In genomic region chr5:89883051-89883907, GRCm38 (mm10) we compare ENCODE assay signal across 8 mouse cellular contexts. TPM values are rescaled to one million over a fixed set of nuclear protein-coding genes. Genes with fewer than 3 reads are reported as not detected.
DNase-seq lines count a peak whose midpoint lies in the region; ATAC-seq and TF ChIP-seq lines count a peak whose summit lies in the region.

Gene Adamts3 (minus strand): TSS chr5:89883334.

- H3K27ac ChIP-seq in lung, embryonic 15.5 days: peak within 1 kb of the TSS; percentile 81
- peak within 1 kb of the TSS; percentile 76 for H3K27ac ChIP-seq in olfactory bulb, adult 2 months (ENCODE audit: insufficient read depth, low read depth, low read length)

- no peaks in the 10 kb centered on the region for H3K36me3 ChIP-seq in lung, embryonic 15.5 days

- peak; percentile 41 for ATAC-seq in Patski
- ATAC-seq in hematopoietic stem cell, adult 5-6 weeks (replicated peaks in 1 of 2; ENCODE audit: insufficient read depth in 1 of 2, low FRiP score in 2 of 2, low TSS enrichment in 1 of 2, low read depth in 1 of 2, poor library complexity in 2 of 2, severe bottlenecking in 2 of 2): peak; percentile 51 to 61
- ATAC-seq in lung, embryonic 15.5 days (ENCODE audit: borderline replicate concordance, extremely low read depth, low FRiP score, low TSS enrichment): peak; percentile 84

- H3K9ac ChIP-seq in lung, embryonic 15.5 days: peak within 1 kb of the TSS; percentile 77

- H3K27me3 ChIP-seq in Patski: peaks cover 24% of the 10 kb centered on the region
- H3K27me3 ChIP-seq in lung, embryonic 15.5 days: no peaks in the 10 kb centered on the region

- no peak; the same call in 1 of the 2 replicates for TF ChIP-seq POLR2A in olfactory bulb, adult 2 months (IDR thresholded peaks at IDR 0.05; ENCODE audit: insufficient read depth, low read depth, low read length)

- no peaks in the 10 kb centered on the region for H3K9me3 ChIP-seq in lung, embryonic 15.5 days

- no peak for DNase-seq in Patski (ENCODE audit: low read depth, low spot score)
- DNase-seq in cerebellum, adult 9-11 months: peak; percentile 28
- DNase-seq in frontal cortex, adult 2 months (ENCODE audit: extremely low spot score in 1 of 2, low spot score in 1 of 2): peak in 1 of 2 experiments; percentile 52
- peak in 1 of 2 experiments; percentile 25 for DNase-seq in layer of hippocampus, adult 8-10 months (ENCODE audit: low spot score in 2 of 2)
- peak; percentile 29 to 52 for DNase-seq in urinary bladder, adult 18-20 months (ENCODE audit: low spot score in 2 of 2)

- CTCF ChIA-PET in Patski (lab: Charles Lee): no interaction called here

- peaks cover 17% of the 10 kb centered on the region for H3K4me1 ChIP-seq in lung, embryonic 15.5 days
- H3K4me1 ChIP-seq in olfactory bulb, adult 2 months (ENCODE audit: control insufficient read depth, insufficient read depth, low read length): no peaks in the 10 kb centered on the region

- TF ChIP-seq CTCF in Patski (IDR thresholded peaks at IDR 0.05): no peak
- no peak for TF ChIP-seq CTCF in olfactory bulb, adult 2 months (IDR thresholded peaks at IDR 0.05; ENCODE audit: insufficient read depth, low read depth, low read length)

- peak within 1 kb of the TSS; percentile 100 for H3K4me2 ChIP-seq in lung, embryonic 15.5 days

- POLR2A ChIA-PET in Patski (lab: Charles Lee): no interaction called here

- under 1% methylated on average over 61 of the region's 78 CpGs for WGBS in lung, embryonic 15.5 days
- 1% methylated on average over 70 of the region's 78 CpGs for WGBS in olfactory bulb, adult 2 months

- H3K4me3 ChIP-seq in lung, embryonic 15.5 days: peak within 1 kb of the TSS; percentile 80
- peak within 1 kb of the TSS; percentile 87 for H3K4me3 ChIP-seq in olfactory bulb, adult 2 months (ENCODE audit: insufficient read depth, low read depth, low read length)

- in situ Hi-C loops in Patski (cut with MboI; ENCODE audit: low pct_unique_long_range_greater_than_20kb): no loop called here

RNA-seq across cellular contexts. Expression of gene Adamts3, which starts in this region (rescaled TPM):
- polyA plus RNA-seq in Patski (2021): not detected
- polyA plus RNA-seq in frontal cortex, adult 2 months (2012; rRNA removed): 10.7 and 11.1 TPM in 2 replicates
- 6.4 and 8.7 TPM in 2 replicates for total RNA-seq in hematopoietic stem cell, adult 5-6 weeks (2017)
- total RNA-seq in layer of hippocampus, adult 8-10 months (2022): 10 to 100 TPM; 22.3 to 25.8 (median 24.6) TPM
- 3.8 and 4.0 TPM in 2 replicates for polyA plus RNA-seq in lung, embryonic 15.5 days (2015; fragmentation: Nextera tagmentation; extraction: Ambion mirVana)
- not detected in 2 replicates for polyA plus RNA-seq in olfactory bulb, adult 2 months (2012; ENCODE audit: insufficient read depth, insufficient read length, low replicate concordance, missing spikeins)

Comparison
In these comparisons a context has a peak if more than half of its experiments do, and no peak if none do; other contexts are left out.
1. Peak in ATAC-seq in Patski; RNA of the gene not detected or under 1 TPM.